Mouse (Mus musculus) adrenal gland, adult (tissue): Measurements from ENCODE around the gene Brdt.
A peak's percentile ranks its signal among the peaks of the same experiment; 100 is the strongest.

ENCODE experiments used
- DNase-seq, 2 experiments: peaks; one replicate each; pipeline ENCODE4 v3.0.0; 2022 to 2023; ENCODE audit warnings: low spot score in 1 of 2; ENCODE audit not compliant: inconsistent age in 2 of 2

Brdt gene

DNA sequence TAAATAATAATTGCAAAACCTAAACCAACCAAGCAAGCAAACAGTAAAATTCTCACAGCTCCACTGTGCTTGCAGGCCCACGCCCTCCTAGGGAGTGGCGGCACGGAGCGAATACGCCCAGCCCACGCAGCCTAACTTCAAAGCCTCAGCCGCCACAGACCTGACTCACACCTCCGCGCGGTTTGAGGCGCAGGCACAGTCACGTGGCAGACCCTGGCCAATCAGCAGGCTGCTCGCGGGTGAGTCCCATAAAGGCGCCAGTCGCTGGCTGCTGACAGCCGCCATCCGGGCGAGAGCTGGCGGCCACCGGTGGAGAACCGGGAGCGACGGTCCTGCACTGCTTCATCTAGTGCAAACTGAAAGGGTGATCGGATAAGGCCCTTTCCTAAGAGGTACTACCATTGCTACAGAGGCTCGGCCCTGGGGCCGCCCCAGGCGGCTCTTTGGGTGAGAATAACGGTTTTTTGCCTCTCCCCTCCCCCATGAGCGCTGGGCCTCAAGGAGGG, at the start of gene Brdt:
TSS of gene Brdt (plus strand) at position 244 of the 506 bp plus-strand sequence.
- no peak for DNase-seq

DNA sequence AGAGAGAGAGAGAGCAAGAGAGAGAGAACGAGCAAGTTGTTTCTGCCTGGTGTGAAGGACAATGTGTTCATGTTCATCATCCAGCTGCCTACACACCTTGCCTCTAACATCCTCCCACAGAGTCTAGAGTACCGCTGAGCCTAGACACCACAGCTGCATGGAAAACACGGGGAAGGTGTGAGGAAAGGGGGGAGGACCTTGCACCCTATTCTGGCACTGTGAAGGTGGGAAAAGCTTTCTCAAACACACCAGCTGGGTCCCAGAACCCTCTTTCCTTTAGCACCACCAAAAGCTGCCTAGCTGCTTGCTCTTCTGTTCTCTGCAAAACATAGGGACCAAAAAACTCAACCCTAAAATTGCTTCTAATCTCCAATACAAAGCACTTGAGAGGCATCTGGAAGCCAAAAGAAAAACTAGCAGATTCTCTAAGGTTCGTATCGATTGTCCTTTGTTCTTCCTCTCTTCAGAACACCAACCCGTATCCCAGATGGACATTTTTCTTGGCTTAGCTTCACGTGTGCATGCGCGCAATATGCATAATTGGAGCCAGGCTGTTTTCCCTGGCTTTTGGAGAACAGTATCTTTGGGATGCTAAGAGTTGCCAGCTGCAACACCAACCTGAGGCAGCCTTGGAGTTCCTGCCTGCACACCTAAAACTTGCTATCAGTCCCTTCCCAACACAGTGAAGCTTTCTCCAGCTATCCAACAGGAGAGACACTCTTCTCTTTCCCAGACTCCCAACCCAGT, 48.2 kb upstream of the Brdt start:
- DNase-seq = peak in 1 of 2 experiments; percentile 47

DNA sequence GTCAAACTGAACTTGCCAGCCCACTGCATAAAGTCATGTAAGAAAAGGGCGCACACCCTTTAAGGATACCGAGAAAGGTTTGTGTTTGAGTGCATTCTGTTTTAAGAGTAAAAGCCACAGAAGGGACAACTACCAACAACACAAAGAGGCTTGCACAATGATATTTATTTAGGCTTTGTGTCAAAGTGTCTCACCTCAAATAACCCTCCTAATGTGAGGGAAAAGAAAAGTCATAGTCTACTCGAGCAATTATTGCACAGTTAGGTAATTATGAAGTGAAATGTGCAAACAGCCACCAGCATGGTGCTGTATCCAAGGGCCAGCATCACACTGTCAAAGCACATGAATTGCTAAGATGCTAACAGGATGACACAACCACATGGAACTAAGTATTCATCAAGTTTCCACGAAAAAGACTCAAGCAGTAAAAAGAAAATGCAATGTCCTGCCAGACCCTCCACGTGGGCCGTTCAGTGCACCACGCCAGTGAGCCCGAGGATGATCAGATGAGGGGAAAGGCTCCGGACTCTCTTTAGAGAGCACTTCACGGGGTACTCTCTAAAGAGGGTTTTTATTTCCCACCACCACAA, 46.9 kb upstream of the Brdt start:
- peak; percentile 17 to 76 for DNase-seq

DNA sequence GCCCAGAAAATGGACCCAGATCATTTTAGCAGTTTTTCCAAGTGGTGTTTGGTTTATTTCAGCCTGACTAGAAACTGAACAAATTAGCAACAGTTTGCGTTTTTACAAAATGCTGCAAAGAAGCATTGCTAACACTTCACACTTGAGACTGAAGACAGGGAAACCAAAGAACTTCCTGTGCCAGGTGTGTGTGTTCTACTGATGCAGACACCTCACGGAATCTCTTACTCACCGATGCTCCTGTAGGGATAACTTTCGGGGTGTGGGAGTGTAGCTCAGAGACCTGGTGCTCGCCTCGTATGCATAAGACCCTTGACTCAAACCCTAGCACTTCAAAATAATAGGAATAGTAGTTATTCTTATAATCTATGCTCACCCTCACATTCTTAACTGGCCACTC, 45.4 kb upstream of the Brdt start:
- peak in 1 of 2 experiments; percentile 39 for DNase-seq

DNA sequence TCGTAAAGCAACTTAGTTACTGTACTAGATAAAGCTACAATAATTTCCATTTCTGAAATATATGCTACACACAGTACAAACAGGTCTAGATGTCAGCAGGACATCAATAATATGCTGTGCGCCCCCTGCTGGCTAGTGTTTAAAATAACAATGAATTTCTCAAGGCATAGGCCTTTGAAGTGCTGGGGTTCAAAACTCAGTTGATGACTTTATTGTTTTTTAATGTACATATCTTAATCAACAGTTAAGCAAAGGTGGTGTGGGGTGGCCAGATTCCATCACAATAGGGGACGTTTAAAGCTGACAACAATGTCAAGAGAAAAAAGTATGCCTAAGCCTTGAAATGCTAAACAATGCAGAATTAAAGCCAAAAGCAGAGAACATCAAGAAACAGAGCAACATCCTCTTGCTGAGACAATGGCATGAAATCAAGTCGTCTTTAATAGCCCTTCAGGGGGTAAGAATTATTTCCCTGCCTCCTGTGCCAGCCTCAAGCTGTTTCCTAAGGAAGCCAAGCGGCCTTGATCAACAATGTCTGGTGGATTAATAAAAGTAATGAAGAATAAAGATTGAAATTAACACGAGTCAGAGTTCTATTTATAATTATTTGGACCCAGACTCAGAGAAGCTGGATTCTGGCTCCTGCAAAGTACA, 43.6 kb upstream of the Brdt start:
- DNase-seq = peak; percentile 76 to 92

DNA sequence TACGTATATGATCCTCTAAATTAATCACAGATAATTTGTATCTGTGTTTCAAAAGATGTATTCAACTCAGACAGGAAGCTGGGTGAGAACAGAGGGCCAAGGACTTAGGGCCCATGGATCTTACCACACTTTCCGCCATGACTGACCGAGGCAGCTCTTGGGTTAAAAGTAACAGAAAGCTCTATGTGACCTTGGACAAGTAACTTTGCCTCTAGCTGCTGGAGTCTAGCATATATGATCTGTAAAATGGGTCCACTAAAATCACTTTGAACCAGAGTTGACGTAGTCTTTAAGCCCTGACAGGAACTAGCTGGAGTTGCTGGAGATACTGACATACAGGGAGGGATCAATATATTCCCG, 43.1 kb upstream of the Brdt start:
- DNase-seq = peak; percentile 37 to 79

DNA sequence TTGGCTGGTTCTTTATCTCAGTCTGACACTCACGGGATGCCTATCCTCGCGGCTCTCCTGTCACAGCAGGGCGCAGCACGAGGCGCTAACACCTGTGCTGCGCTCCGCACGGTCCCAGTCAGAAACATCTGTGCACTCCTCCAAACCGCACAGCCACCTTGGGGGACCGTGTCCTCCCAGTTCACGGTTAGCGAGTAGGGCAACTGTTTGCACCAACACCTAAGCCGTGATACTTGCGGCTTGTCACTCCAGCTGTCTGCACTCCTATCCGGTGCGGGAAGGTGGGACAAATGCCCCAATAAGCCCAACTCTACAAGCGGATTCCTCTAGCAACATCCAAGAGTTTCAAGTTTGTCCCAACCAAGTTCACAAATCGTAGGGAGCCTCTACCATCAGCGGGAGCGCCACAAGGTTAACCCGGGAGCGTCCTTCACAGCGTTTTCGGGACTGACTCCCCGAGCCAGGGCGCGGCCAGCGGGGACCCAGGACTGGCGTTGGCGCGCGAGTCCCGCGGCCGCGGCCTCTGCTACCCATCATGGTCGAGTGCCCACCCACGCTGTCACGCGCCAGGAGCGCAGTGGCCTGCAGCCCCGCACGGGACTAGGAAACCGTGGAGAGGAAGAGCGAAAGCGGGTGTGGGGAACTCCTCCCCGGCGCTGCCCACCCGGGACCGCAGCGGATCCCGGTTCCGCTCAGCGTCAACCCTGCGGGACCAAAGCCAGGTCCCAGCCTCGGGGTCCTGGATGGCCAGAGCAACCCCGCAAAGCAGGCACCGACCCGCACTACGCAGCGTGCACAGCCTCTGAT, 42.3 kb upstream of the Brdt start:
- DNase-seq = peak; percentile 48 to 89

DNA sequence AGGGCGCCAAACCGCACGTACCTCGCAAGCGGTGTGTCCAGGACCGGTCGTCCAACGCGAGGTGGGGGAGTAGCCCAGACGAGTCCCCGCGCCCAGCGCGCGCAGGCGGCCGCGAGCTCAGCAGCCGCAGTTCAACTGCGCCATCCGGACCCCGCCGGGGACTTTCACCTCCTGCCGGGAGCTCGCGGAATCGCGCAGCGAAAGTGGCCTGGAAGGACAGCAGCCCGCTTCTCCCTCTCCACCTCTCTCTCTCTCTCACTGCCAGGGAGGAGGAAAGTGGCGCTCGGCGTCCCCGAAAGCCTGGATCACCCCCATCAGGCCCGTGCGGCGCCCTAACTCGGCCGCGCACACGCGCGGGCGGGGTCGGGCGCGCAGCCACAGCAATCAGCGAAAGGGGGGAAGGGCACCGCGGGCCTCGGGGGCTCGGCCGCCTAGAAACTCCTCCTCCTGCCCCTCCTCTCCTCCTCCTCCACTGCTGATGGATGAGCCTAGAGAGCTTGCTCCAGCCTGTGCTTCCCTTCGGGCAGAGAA, 41.7 kb upstream of the Brdt start, which contains the start of gene Tgfbr3:
TSS of gene Tgfbr3 (minus strand) at position 396 of the 531 bp plus-strand sequence.
- peak; percentile 95 to 97 for DNase-seq

DNA sequence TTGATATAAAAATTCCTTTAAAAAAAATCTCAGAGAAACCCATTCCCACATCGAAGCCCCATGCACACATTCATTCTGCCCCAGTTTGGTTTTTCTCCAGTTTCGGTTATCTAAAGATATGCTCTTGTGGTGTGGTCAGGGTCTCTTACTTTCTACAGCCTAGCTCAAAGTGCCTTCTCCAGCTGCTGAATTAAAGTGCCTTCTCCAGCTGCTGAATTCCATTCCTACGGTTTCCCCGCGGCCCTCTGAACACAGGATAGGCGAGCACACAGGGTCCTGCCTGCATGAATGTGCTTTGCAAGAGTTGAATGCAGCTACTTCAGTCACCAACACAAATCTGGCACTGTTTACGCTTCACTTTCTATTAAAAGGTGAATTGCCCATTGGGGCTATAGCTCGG, 41.0 kb upstream of the Brdt start:
- peak in 1 of 2 experiments; percentile 61 for DNase-seq

DNA sequence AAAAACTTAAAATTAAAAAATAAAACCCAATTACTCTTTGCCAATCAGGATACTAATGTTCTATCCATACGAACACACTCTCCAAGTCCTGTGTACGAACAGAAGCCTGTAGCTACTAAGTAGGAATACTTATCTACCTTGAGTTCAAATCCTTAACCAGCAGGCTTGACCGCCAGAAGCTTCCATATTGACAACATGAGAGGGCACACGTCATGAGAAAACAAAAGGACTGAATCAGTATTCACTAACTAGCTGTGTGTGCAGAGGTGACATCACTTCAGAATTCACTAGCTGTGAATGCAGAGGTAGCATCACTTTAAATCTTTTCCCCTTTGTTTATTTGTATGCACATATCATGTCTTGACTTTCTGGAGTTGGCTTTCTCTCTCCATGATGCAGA, 36.9 kb upstream of the Brdt start:
- DNase-seq = no peak

DNA sequence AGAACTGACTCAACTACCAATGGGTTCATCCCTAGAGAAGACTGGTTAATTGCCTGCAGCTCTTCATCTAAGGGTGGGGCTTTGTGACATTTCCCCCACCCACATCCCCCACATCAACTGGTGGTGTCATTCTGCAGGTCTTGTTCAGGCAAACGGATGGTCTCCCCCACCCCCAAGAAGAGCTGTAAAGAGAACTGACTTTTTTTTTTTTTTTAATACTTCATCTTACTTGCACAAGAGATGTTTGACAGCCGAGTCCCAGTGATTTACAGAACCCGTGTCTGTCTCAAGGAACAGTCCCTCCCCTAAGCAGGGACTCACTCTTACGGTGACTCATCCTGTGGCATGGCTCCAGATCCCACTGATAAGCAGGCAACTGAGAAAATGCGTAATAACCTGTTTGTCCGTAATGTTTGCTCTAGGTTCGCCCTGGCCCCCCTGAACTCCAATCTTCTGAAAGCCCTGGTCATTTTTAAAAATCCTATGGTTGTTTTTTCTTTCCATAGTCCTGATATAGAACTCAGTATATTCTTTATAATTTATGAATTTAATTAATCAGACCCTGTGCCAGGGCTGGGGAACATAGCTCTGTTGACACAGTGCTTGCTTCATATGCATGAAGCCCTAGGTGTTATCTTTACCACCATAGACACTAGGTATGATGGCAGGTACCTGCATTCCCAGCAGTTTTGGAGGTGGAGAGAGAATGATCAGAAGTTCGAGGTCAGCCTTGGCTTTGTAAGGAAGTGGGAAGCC, 35.7 kb upstream of the Brdt start:
- DNase-seq = peak; percentile 95 to 98

DNA sequence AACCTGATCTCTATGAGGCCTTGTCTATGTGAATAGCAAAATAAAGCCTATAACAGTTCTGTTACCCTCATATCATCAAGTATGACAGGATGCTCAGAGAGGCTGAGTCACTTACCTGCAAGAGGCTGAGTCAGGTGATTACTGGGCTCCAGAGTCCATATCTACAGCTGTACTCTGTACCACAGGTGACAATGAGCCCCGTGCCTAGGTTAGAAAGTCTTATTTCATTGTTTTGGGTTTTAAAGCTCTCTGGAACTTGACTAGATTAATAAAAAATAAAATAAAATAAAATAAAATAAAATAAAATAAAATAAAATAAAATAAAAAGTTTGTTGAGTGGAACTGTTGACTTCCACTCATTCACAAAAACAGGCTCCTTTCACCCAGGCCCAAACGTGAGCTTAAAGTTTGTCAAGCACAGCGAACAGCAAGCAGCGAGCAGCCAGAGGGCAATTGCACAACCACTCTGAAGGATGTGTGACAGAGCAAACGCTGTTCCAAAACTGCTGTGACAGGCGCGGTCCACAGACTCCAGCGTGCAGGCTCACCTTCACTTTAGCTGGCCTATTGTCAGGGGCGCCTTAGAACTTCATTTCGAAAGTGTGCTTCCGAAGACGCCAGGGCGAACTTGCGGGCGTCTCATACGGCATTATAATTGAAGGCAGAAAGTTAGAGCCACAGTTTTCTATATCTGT, 35.0 kb upstream of the Brdt start:
- DNase-seq = peak; percentile 33 to 76

DNA sequence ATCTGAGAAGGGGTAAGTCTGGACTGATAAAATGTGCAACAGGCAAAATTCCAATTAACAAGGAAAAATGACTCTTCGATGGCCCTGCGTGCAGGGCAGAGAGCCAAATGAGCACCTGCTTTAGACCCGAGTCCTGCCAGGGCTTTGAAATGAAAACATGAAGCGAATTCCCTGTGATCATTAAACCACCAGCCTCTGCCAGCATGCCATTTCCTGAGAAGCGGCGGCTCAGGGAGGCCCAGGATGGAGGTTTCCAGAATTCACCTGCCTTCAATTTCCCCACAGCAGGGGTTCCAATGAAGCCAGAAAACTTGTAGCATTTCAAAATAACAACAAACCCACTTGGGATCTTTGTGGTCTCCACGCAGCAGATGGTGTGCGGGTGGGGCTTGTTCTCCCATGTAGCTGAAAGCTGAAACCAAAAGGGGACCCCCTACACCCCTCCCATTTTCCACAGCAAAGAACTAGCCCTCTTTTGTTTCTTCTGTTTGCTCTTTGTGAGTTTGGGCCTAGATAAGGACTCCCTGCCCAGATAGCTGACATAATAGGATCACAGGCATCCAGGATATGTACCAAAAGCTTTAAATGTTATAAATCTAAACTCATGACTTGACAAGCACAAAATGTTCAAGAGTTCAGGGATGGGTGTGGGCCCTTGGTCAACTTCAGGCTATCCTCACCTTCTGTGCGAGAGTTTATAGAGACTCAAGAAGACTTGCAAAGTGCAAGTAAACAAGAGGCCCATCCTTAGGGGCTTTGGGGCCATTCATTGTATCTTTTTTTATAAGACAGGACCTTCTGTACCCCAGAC, 34.2 kb upstream of the Brdt start:
- DNase-seq = peak in 1 of 2 experiments; percentile 24

DNA sequence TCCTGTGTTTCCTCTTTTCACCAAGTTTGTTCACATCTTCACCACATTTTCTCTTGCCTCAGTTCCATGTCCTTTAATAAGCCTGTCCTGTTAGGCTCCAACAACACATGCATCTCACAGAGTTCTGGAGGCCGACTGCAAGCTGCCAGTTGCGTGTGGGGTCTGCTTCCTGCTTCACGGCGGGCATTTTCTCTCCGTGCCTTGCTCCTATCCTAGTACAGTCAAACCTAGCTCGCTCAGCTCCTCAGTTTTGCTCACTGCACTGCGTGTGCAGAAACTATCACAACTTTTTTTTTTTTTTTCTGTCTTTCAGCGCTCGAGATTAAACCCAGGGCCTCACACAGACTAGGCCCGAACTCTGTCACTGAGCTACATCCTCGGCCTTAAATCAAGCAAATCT, 32.1 kb upstream of the Brdt start:
- no peak for DNase-seq

DNA sequence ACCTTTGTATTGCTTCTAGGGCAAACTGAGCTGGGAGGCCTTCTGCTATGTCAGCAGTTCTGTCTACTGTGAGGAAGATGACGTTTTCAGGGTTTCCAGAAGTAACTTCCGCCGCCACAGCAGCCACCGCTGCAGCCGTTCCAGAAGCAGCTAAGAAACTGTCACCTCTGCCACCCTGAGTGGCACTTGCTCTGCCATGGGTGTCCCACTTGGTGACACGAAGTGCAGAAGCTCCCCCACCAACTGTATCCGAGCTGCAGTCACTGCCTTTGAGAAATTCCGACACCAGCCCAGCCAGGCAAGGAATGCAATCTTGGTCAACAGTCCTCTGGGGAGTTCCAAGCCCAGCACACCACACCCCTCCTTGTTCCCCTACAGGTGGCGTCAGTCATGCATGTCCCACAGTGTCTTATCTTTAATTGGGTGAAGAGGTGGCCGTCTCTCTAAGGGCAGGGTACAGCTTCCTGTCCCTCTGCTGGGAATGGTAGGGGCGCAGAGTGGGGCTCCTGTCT, 27.6 kb upstream of the Brdt start:
- DNase-seq = peak in 1 of 2 experiments; percentile 27

DNA sequence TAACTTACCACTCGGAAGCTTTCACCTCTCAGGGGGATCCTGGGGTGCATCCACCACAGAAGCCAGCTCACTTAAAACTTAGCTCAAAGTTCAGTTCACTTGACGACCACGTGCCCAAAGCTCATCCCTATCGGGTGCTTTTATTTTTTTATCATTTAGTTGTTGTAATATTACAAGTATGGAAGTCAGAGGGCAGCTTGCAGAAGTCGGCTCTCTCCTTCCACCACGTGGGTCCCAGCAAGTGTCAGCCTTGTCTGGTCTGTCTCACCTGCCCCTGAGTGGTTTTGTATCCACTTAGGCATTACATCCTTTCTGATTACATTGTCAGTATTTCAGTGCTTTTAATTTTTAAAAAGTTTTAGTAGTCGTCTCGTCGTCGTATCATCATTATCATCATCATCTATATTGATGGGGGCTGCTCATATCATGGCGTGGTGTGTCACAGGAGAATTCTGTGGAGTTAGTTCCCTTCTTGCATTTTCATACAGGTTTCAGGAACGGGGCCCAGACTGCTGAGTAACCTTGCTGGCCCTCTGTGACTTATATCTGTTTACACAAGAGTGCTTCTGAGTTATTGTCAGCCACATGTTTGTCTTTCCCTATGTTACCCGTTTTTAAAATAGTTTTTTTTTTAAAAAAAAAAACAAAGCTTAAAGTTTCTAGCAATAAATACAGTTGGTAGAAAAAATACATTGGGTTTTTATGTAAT, 26.7 kb upstream of the Brdt start:
- DNase-seq = no peak

DNA sequence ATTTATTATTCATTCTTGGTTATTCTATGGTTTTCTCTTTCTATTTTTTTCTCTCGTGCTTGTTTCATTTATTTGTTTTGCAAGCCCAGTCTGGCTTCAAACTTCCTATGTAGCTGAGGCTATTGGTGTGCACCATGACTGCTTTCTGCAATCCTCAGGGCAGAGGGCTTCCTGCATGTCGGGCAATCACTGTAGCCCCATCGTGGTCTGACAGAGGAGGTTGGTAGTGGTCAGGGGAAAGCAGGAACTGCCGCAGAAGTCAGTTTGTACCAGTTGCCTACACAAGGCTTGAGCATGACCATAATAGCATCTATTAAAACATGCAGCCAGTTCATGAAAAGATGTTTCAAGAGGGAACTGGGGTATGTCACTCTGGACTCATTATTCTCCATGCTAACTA, 23.5 kb upstream of the Brdt start:
- no peak for DNase-seq

DNA sequence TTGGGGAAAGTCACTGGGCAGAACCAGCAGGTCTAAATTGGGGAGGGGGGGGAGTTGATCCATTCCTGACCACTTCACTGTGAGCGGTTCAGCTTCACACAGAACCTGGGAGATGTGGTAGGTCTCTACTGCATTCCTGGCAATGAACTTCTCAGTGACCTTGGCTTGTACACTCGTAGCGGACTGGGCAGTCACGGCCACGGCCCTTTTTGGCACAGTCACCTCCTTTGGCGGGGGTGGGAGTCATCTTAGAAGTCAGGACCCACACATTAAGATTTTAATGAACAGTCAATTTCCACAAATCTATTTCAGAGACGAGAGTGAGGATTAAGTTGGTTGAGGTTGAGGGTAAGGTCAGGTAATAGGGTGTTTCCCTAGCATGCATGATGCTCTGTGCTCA, 13.8 kb upstream of the Brdt start:
- peak; percentile 67 to 75 for DNase-seq
